ENCODE assay signal across 9 mouse cellular contexts in the genomic region with DNA sequence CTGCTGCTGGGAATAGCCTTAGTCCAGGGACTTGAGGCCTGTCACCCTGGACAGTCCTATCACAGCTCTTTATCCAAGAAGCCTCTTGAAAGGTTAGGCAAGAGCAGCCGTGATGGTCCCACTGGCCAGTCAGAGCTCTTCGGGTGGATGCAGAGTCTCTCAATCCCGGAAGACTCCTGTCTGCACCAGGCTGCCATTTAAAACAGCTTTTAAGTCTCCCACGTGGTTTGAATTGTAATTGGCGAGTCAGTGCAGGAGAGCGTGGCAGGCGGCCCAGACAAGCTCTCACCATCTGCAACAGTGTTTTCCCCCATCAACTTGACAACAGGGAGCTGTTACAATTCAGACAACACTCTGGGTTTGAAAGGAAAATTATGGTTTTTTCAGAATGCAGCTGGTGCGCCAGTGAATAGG. TPM values are rescaled to one million over a fixed set of nuclear protein-coding genes. Genes with fewer than 3 reads are reported as not detected.
A peak's percentile ranks its signal among the peaks of the same experiment; 100 is the strongest.
DNase-seq lines count a peak whose midpoint lies in the region; ATAC-seq lines count a peak whose summit lies in the region.
"Had no signal": no experiment of that assay in that cellular context is flagged by ENCODE, and none has a peak within 500 bp of the region (broad histone marks: within the 10 kb centered on the region; RNA-seq: fewer than 3 reads in every experiment).

No protein-coding gene starts in this region.

- H3K27ac ChIP-seq in hindbrain, embryonic 15.5 days (replicated peaks), result peak overlapping the region; percentile 86
- peak overlapping the region; percentile 0; the same call in 1 of the 2 replicates for H3K27ac ChIP-seq in neural tube, embryonic 12.5 days
- H3K27ac ChIP-seq: liver, embryonic 14.5 days had no signal

- H3K4me3 ChIP-seq in hindbrain, embryonic 15.5 days, result no peak overlapping the region
- H3K4me3 ChIP-seq in neural tube, embryonic 12.5 days, result no peak overlapping the region

- ATAC-seq in hindbrain, embryonic 15.5 days (ENCODE audit: low FRiP score, low read depth), result peak; percentile 73
- ATAC-seq in neural tube, embryonic 12.5 days (ENCODE audit: low FRiP score, low read depth), result peak; percentile 74

- H3K27me3 ChIP-seq in hindbrain, embryonic 15.5 days, result no peaks in the 10 kb centered on the region
- no peaks in the 10 kb centered on the region for H3K27me3 ChIP-seq in neural tube, embryonic 12.5 days (replicated peaks)

- no peaks in the 10 kb centered on the region for H3K36me3 ChIP-seq in hindbrain, embryonic 15.5 days
- H3K36me3 ChIP-seq in neural tube, embryonic 12.5 days, result no peaks in the 10 kb centered on the region

- no peak overlapping the region for H3K9ac ChIP-seq in hindbrain, embryonic 15.5 days
- no peak overlapping the region for H3K9ac ChIP-seq in neural tube, embryonic 12.5 days
- H3K9ac ChIP-seq: liver, embryonic 14.5 days had no signal

- WGBS in hindbrain, embryonic 15.5 days, result 13% methylated on average over 8 of the region's 8 CpGs
- 30% methylated on average over 8 of the region's 8 CpGs for WGBS in neural tube, embryonic 12.5 days

- no peaks in the 10 kb centered on the region for H3K9me3 ChIP-seq in hindbrain, embryonic 15.5 days
- no peaks in the 10 kb centered on the region for H3K9me3 ChIP-seq in neural tube, embryonic 12.5 days

- peak overlapping the region; percentile 26 for H3K4me2 ChIP-seq in hindbrain, embryonic 15.5 days
- H3K4me2 ChIP-seq in neural tube, embryonic 12.5 days (replicated peaks), result peak overlapping the region; percentile 12; the same call in 1 of the 2 replicates

- H3K4me1 ChIP-seq in hindbrain, embryonic 15.5 days (replicated peaks), result peaks cover 41% of the 10 kb centered on the region
- peaks cover 20% of the 10 kb centered on the region; the same call in 1 of the 2 replicates for H3K4me1 ChIP-seq in neural tube, embryonic 12.5 days

- DNase-seq in NIH3T3 (ENCODE audit: low read depth), result peak; percentile 81
- peak; percentile 89 for DNase-seq in cerebellum, adult 9-11 months
- DNase-seq in frontal cortex, postnatal 36 days (ENCODE audit: low spot score in 2 of 2), result peak; percentile 77 to 89
- peak; percentile 79 to 90 for DNase-seq in left cerebral cortex, adult 9 months (ENCODE audit: low spot score in 2 of 2)
- no peak for DNase-seq in yolk sac, embryonic 10.5 days (ENCODE audit: low spot score)
- no peak for DNase-seq in thymus, adult 18-20 months

RNA-seq across cellular contexts. Expression of a gene that starts 31.7 kb away (rescaled TPM):
- polyA plus RNA-seq in hindbrain, embryonic 15.5 days (2015; fragmentation: Nextera tagmentation; extraction: Ambion mirVana), result 25.6 and 28.9 TPM in 2 replicates
- 14.6 and 18.4 TPM in 2 replicates for polyA plus RNA-seq in neural tube, embryonic 12.5 days (2016; fragmentation: Nextera tagmentation; extraction: Ambion mirVana)

RNA-seq across cellular contexts. Expression of a gene that starts 38.1 kb away (rescaled TPM):
- 0.35 and 0.47 TPM in 2 replicates for polyA plus RNA-seq in hindbrain, embryonic 15.5 days (2015; fragmentation: Nextera tagmentation; extraction: Ambion mirVana)
- polyA plus RNA-seq in neural tube, embryonic 12.5 days (2016; fragmentation: Nextera tagmentation; extraction: Ambion mirVana), result 0.13 and 0.55 TPM in 2 replicates

RNA-seq across cellular contexts. Expression of a gene that starts 38.5 kb away (rescaled TPM):
- 20.4 and 20.8 TPM in 2 replicates for polyA plus RNA-seq in hindbrain, embryonic 15.5 days (2015; fragmentation: Nextera tagmentation; extraction: Ambion mirVana)
- polyA plus RNA-seq in neural tube, embryonic 12.5 days (2016; fragmentation: Nextera tagmentation; extraction: Ambion mirVana), result 20.9 and 22.7 TPM in 2 replicates

RNA-seq across cellular contexts. Expression of a gene that starts 45.4 kb away (rescaled TPM):
- 20.0 and 21.3 TPM in 2 replicates for polyA plus RNA-seq in hindbrain, embryonic 15.5 days (2015; fragmentation: Nextera tagmentation; extraction: Ambion mirVana)
- 14.9 and 15.1 TPM in 2 replicates for polyA plus RNA-seq in neural tube, embryonic 12.5 days (2016; fragmentation: Nextera tagmentation; extraction: Ambion mirVana)

Comparison
In these comparisons a context has a peak if more than half of its experiments do, and no peak if none do; other contexts are left out.
1. DNase-seq: peak in NIH3T3 (single experiment), cerebellum, adult 9-11 months (single experiment), frontal cortex, postnatal 36 days (2 of 2) and left cerebral cortex, adult 9 months (2 of 2); none in yolk sac, embryonic 10.5 days (single experiment) and thymus, adult 18-20 months (0 of 2).